Mouse (Mus musculus): ENCODE measurements around the gene Cnnm4. TPM values are rescaled to one million over a fixed set of nuclear protein-coding genes. Genes with fewer than 3 reads are reported as not detected.

Gene Cnnm4
- polyA plus RNA-seq, 1 experiment from 2014 or later: 9.5 TPM

- H3K4me2 ChIP-seq (ENCODE audit: low read length): no peak overlapping the region
- ATAC-seq (ENCODE audit: low FRiP score, low TSS enrichment): no peak
- H3K36me3 ChIP-seq (ENCODE audit: control insufficient read depth, insufficient read depth, low read length): no peaks in the 10 kb centered on the region
- peak; percentile 18 for DNase-seq
- no peaks in the 10 kb centered on the region for H3K27me3 ChIP-seq (ENCODE audit: control insufficient read depth, insufficient read depth, low read length)
- no peaks in the 10 kb centered on the region for H3K9me3 ChIP-seq (ENCODE audit: control insufficient read depth, low read length)
- H3K9ac ChIP-seq (replicated peaks; ENCODE audit: low read length): no peak overlapping the region
- H3K4me3 ChIP-seq (replicated peaks; ENCODE audit: low read depth, low read length): no peak overlapping the region
- H3K4me1 ChIP-seq (ENCODE audit: control insufficient read depth, insufficient read depth, low read length): peaks cover 33% of the 10 kb centered on the region
- H3K27ac ChIP-seq (replicated peaks; ENCODE audit: low read depth, low read length): no peak overlapping the region
- WGBS: 44% methylated on average over 2 of the region's 2 CpGs
Measured at GRCm38 (mm10) chr1:36478343-36478795, 6.9 kb downstream of the Cnnm4 start.

DNA sequence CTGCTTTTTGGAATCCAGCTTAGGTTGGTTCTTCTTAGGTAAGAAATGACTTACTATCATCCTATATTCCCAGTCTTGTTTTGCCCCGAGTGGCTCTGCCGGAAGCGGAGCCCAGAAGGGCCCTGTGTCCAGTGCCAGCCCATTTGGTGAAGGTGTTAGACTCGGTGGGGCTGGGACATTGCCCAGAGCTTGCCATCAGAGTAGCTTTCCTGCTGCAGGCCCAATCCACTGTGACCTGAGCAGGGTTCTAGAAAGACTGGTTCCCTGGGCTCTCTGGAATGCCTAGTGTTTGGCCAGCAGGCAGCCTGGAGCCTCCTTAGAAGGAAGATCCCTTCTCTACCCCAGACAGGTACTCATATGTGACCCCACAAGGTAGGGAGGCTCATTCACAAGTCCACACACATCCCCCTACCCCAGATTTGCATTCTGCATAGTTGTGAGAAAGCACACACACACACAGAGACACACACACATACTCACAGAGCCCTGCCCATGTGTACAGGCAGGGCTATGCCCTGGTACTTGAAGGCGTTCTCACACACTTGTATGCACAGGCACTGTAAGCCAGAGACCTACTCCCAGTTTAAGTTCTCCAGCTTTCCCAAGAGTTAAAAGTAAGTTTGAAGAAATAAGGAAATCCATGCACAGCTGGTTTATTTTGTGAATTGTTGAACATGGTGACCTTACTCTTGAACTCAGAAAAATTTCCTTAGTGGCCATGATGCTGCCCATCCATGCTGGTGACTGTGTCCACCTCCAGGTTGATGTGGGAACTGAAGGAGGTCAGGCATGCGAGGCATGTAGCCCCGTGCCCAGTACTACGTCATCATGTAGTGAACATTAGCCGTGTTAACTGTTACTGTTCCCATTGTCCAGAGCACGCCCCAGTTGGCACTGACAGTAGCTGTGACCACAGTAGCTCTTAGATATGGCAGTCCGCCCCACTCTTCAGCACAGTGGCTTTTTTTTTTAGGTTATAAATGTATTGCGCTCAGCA is 8.8 kb downstream of the Cnnm4 start:
- Histone ChIP-seq H3K27me3 (ENCODE audit: control insufficient read depth, insufficient read depth, low read length) (no peaks in the 10 kb centered on the region), H3K27ac (replicated peaks; ENCODE audit: low read depth, low read length) (no peak overlapping the region), H3K4me2 (ENCODE audit: low read length) (no peak overlapping the region), H3K4me1 (ENCODE audit: control insufficient read depth, insufficient read depth, low read length) (peaks cover 15% of the 10 kb centered on the region), H3K36me3 (ENCODE audit: control insufficient read depth, insufficient read depth, low read length) (no peaks in the 10 kb centered on the region), H3K9ac (replicated peaks; ENCODE audit: low read length) (no peak overlapping the region), H3K4me3 (replicated peaks; ENCODE audit: low read depth, low read length) (no peak overlapping the region), H3K9me3 (ENCODE audit: control insufficient read depth, low read length) (no peaks in the 10 kb centered on the region)
- DNase-seq: no peak
- ATAC-seq (ENCODE audit: low FRiP score, low TSS enrichment): no peak
- 93% methylated on average over 12 of the region's 12 CpGs for WGBS

GRCm38 (mm10) chr1:36483825-36484224 is 12.4 kb downstream of the Cnnm4 start:
- no peak overlapping the region for H3K4me2 ChIP-seq (ENCODE audit: low read length)
- WGBS: 75% methylated on average over 4 of the region's 4 CpGs
- H3K4me1 ChIP-seq (ENCODE audit: control insufficient read depth, insufficient read depth, low read length): no peaks in the 10 kb centered on the region
- H3K27ac ChIP-seq (replicated peaks; ENCODE audit: low read depth, low read length): no peak overlapping the region
- ATAC-seq (ENCODE audit: low FRiP score, low TSS enrichment): no peak
- no peak overlapping the region for H3K9ac ChIP-seq (replicated peaks; ENCODE audit: low read length)
- no peaks in the 10 kb centered on the region for H3K9me3 ChIP-seq (ENCODE audit: control insufficient read depth, low read length)
- no peak overlapping the region for H3K4me3 ChIP-seq (replicated peaks; ENCODE audit: low read depth, low read length)
- no peaks in the 10 kb centered on the region for H3K27me3 ChIP-seq (ENCODE audit: control insufficient read depth, insufficient read depth, low read length)
- no peak for DNase-seq
- H3K36me3 ChIP-seq (ENCODE audit: control insufficient read depth, insufficient read depth, low read length): no peaks in the 10 kb centered on the region

DNA sequence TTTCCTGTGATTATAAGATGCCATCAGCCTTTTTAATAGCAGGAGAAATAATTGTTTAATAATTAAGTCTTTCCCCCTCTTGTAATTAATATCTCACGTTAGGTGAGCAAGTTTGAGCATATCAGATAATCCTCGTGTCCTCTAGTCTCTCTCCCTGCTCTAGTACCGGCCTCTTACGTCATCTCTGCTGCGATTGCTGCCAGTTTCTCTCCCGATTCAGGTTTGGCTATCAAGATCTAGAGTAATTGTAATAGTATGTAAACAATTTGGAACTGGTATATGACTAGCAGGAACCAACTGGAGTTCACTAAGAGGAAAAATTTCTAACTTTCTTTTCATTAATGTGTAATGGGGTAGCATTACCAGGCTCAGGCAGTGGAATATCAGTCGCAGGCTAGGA is 13.7 kb downstream of the Cnnm4 start:
- ATAC-seq (ENCODE audit: low FRiP score, low TSS enrichment) (no peak), DNase-seq (no peak)
- WGBS: 82% methylated on average over 7 of the region's 7 CpGs
- Histone ChIP-seq H3K27ac (replicated peaks; ENCODE audit: low read depth, low read length) (no peak overlapping the region), H3K4me2 (ENCODE audit: low read length) (no peak overlapping the region), H3K4me1 (ENCODE audit: control insufficient read depth, insufficient read depth, low read length) (no peaks in the 10 kb centered on the region), H3K9me3 (ENCODE audit: control insufficient read depth, low read length) (no peaks in the 10 kb centered on the region), H3K9ac (replicated peaks; ENCODE audit: low read length) (no peak overlapping the region), H3K36me3 (ENCODE audit: control insufficient read depth, insufficient read depth, low read length) (no peaks in the 10 kb centered on the region), H3K4me3 (replicated peaks; ENCODE audit: low read depth, low read length) (no peak overlapping the region), H3K27me3 (ENCODE audit: control insufficient read depth, insufficient read depth, low read length) (no peaks in the 10 kb centered on the region)

DNA sequence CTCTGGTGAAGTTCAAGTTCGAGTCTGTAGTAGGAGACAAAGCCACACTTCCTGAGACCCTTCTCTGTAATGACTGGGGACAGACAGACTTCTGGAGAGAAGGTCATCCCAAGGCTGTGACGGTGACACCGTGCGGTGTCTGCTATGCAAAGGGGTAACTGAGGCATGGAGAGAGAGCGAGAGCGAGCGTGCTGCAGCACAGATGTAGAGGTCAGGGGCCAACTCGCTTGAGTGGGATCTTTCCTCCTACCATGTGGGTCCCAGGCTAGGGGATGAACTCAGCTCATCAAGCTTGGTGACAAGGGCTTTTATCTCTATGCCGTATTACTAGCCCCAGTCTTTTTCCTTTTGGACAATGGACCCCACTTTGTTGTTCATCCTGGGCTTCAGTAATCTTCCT is 15.7 kb downstream of the Cnnm4 start:
- Histone ChIP-seq H3K27ac (replicated peaks; ENCODE audit: low read depth, low read length) (no peak overlapping the region), H3K9ac (replicated peaks; ENCODE audit: low read length) (no peak overlapping the region), H3K27me3 (ENCODE audit: control insufficient read depth, insufficient read depth, low read length) (no peaks in the 10 kb centered on the region), H3K36me3 (ENCODE audit: control insufficient read depth, insufficient read depth, low read length) (no peaks in the 10 kb centered on the region), H3K4me1 (ENCODE audit: control insufficient read depth, insufficient read depth, low read length) (no peaks in the 10 kb centered on the region), H3K4me2 (ENCODE audit: low read length) (no peak overlapping the region), H3K4me3 (replicated peaks; ENCODE audit: low read depth, low read length) (no peak overlapping the region), H3K9me3 (ENCODE audit: control insufficient read depth, low read length) (no peaks in the 10 kb centered on the region)
- 35% methylated on average over 9 of the region's 9 CpGs for WGBS
- ATAC-seq (ENCODE audit: low FRiP score, low TSS enrichment): no peak
- no peak for DNase-seq

GRCm38 (mm10) chr1:36489661-36490060 is 18.2 kb downstream of the Cnnm4 start:
- ATAC-seq (ENCODE audit: low FRiP score, low TSS enrichment) (no peak), DNase-seq (peak; percentile 17)
- Histone ChIP-seq H3K27ac (replicated peaks; ENCODE audit: low read depth, low read length) (no peak overlapping the region), H3K4me2 (ENCODE audit: low read length) (no peak overlapping the region), H3K9ac (replicated peaks; ENCODE audit: low read length) (no peak overlapping the region), H3K36me3 (ENCODE audit: control insufficient read depth, insufficient read depth, low read length) (no peaks in the 10 kb centered on the region), H3K4me3 (replicated peaks; ENCODE audit: low read depth, low read length) (no peak overlapping the region), H3K4me1 (ENCODE audit: control insufficient read depth, insufficient read depth, low read length) (no peaks in the 10 kb centered on the region), H3K9me3 (ENCODE audit: control insufficient read depth, low read length) (no peaks in the 10 kb centered on the region), H3K27me3 (ENCODE audit: control insufficient read depth, insufficient read depth, low read length) (no peaks in the 10 kb centered on the region)
- WGBS: 63% methylated on average over 6 of the region's 6 CpGs

GRCm38 (mm10) chr1:36492416-36493139 is 21.2 kb downstream of the Cnnm4 start:
- ATAC-seq (ENCODE audit: low FRiP score, low TSS enrichment) (no peak), DNase-seq (peak; percentile 48)
- Histone ChIP-seq H3K27me3 (ENCODE audit: control insufficient read depth, insufficient read depth, low read length) (no peaks in the 10 kb centered on the region), H3K36me3 (ENCODE audit: control insufficient read depth, insufficient read depth, low read length) (no peaks in the 10 kb centered on the region), H3K27ac (replicated peaks; ENCODE audit: low read depth, low read length) (no peak overlapping the region), H3K4me2 (ENCODE audit: low read length) (no peak overlapping the region), H3K9ac (replicated peaks; ENCODE audit: low read length) (no peak overlapping the region), H3K4me1 (ENCODE audit: control insufficient read depth, insufficient read depth, low read length) (no peaks in the 10 kb centered on the region), H3K9me3 (ENCODE audit: control insufficient read depth, low read length) (no peaks in the 10 kb centered on the region), H3K4me3 (replicated peaks; ENCODE audit: low read depth, low read length) (no peak overlapping the region)
- WGBS: 41% methylated on average over 9 of the region's 9 CpGs

DNA sequence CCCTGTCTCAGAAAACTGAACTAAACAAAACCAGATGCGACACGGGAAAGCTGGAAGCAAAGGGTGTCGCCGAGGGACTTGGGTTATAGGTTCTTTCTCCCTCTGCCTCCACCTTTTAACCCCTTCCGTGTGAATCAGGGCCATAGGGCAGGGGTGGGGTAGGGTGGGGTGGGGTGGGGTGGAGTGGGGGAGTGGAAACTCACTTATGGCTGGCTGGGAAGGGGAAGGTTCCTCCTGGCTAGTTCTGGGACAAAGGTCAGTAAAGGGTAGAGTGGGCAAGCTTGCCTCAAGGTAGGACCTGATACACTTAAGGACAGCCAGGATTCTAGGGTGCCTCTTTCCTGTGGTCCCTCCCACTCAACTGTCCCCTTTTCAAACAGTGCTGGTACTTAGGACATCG is 21.9 kb downstream of the Cnnm4 start:
- no peak overlapping the region for H3K27ac ChIP-seq (replicated peaks; ENCODE audit: low read depth, low read length)
- no peak overlapping the region for H3K9ac ChIP-seq (replicated peaks; ENCODE audit: low read length)
- no peaks in the 10 kb centered on the region for H3K4me1 ChIP-seq (ENCODE audit: control insufficient read depth, insufficient read depth, low read length)
- ATAC-seq (ENCODE audit: low FRiP score, low TSS enrichment) (no peak), DNase-seq (no peak)
- H3K36me3 ChIP-seq (ENCODE audit: control insufficient read depth, insufficient read depth, low read length): peaks cover 1% of the 10 kb centered on the region; the same call in 1 of the 2 replicates
- no peak overlapping the region for H3K4me3 ChIP-seq (replicated peaks; ENCODE audit: low read depth, low read length)
- 88% methylated on average over 6 of the region's 6 CpGs for WGBS
- H3K27me3 ChIP-seq (ENCODE audit: control insufficient read depth, insufficient read depth, low read length): no peaks in the 10 kb centered on the region
- H3K9me3 ChIP-seq (ENCODE audit: control insufficient read depth, low read length): no peaks in the 10 kb centered on the region
- no peak overlapping the region for H3K4me2 ChIP-seq (ENCODE audit: low read length)
